Mouse (Mus musculus): ENCODE data around the gene Hdac9.

GRCm38 (mm10) chr12:34604521-34604920 lies 312.4 kb downstream of the Hdac9 start:
- no peak for TF ChIP-seq CTCF (IDR thresholded peaks at IDR 0.05; ENCODE audit: control insufficient read depth, insufficient read depth, low read length)
- TF ChIP-seq POLR2A (IDR thresholded peaks at IDR 0.05; ENCODE audit: borderline replicate concordance, control insufficient read depth, low read depth, low read length): no peak
